Mouse (Mus musculus): ENCODE measurements at regions not wholly inside any gene's neighbourhood (a gene's known extent, or its start where the extent isn't known, plus 50 kb on each side); places are given as distances from the start of the nearest gene placed in this dataset.

- 28% methylated on average over 3 of the region's 3 CpGs for WGBS
- Histone ChIP-seq H3K9ac (replicated peaks; ENCODE audit: low read depth, low read length) (no peak overlapping the region), H3K9me3 (ENCODE audit: control insufficient read depth, low read depth, low read length) (peaks cover 6% of the 10 kb centered on the region; the same call in 1 of the 2 replicates), H3K36me3 (ENCODE audit: control insufficient read depth, insufficient read depth, low read length) (no peaks in the 10 kb centered on the region), H3K4me1 (ENCODE audit: control insufficient read depth, insufficient read depth, low read length) (0 out of 2 replicates have a peak, but pooled peaks cover 7% of the 10 kb centered on the region), H3K27me3 (ENCODE audit: control insufficient read depth, insufficient read depth, low read length) (no peaks in the 10 kb centered on the region), H3K4me2 (replicated peaks; ENCODE audit: low read depth, low read length) (0 out of 2 replicates have a peak overlapping the region, but pooled peaks have one; percentile 7), H3K27ac (ENCODE audit: low read length) (peak overlapping the region; percentile 48; the same call in 1 of the 2 replicates), H3K4me3 (ENCODE audit: low read depth, low read length) (no peak overlapping the region)
- ATAC-seq (ENCODE audit: insufficient number of reproducible peaks, insufficient read depth, low FRiP score, low read depth) = peak; percentile 57; the same call in 1 of the 2 replicates
These were observed 53.4 kb upstream of the Jun start for GRCm38 (mm10) chr4:95105424-95105823.

GRCm38 (mm10) chr4:95105926-95106622 lies 54.1 kb upstream of the Jun start:
- H3K9ac ChIP-seq (replicated peaks; ENCODE audit: low read depth, low read length) = no peak overlapping the region
- peak; percentile 8; the same call in 1 of the 2 replicates for ATAC-seq (ENCODE audit: insufficient number of reproducible peaks, insufficient read depth, low FRiP score, low read depth)
- WGBS = 32% methylated on average over 16 of the region's 16 CpGs

DNA sequence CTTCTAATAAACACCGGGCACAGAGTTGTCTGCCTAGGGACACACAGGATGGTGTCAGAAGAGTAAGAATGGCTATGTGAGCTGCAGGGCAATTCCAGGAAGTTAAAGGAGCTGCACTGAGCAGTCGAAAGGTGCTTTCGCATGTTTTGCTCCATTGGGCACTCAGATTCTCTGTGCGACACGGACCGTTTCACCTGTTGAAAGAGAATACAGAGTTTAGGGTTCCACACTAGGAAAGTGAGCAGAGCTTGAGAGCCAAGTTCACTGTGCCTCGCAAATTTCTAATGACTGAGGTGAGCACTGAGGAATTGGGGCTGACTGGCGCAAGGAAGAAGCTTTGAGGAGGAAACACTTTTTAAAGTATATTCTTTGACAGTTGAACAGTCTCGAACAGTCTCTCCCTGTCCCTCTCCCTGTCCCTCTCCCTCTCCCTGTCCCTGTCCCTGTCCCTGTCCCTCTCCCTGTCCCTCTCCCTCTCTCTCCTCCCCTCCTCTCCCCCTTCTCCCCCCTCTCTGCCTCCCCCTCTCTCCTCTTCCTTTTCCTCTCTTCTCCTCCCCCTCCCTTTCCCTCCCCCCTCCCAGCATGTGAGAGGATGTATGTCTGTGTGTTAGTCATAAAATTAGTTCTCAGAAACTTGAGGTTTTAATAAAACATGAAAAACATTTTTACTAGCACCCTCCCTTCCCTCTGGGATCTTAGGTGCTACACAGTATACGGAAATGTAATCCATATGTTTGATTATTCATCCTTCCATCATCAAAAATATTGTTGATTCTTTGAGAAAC lies 55.1 kb upstream of the Jun start:
- Histone ChIP-seq H3K4me1 (ENCODE audit: control insufficient read depth, insufficient read depth, low read length) (0 out of 2 replicates have a peak, but pooled peaks cover 7% of the 10 kb centered on the region), H3K4me3 (ENCODE audit: low read depth, low read length) (no peak overlapping the region), H3K9me3 (ENCODE audit: control insufficient read depth, low read depth, low read length) (peaks cover under 1% of the 10 kb centered on the region; the same call in 1 of the 2 replicates), H3K27me3 (ENCODE audit: control insufficient read depth, insufficient read depth, low read length) (no peaks in the 10 kb centered on the region), H3K36me3 (ENCODE audit: control insufficient read depth, insufficient read depth, low read length) (no peaks in the 10 kb centered on the region), H3K9ac (replicated peaks; ENCODE audit: low read depth, low read length) (no peak overlapping the region), H3K4me2 (replicated peaks; ENCODE audit: low read depth, low read length) (no peak overlapping the region), H3K27ac (ENCODE audit: low read length) (no peak overlapping the region)
- ATAC-seq (ENCODE audit: insufficient number of reproducible peaks, insufficient read depth, low FRiP score, low read depth) = no peak
- 73% methylated on average over 10 of the region's 10 CpGs for WGBS

More at GRCm38 (mm10) chr4:95105926-95106622, 54.1 kb upstream of the Jun start:
- no peak overlapping the region for H3K4me3 ChIP-seq (ENCODE audit: low read depth, low read length)
- H3K27me3 ChIP-seq (ENCODE audit: control insufficient read depth, insufficient read depth, low read length) = no peaks in the 10 kb centered on the region
- peak overlapping the region; percentile 48; the same call in 1 of the 2 replicates for H3K27ac ChIP-seq (ENCODE audit: low read length)
- H3K9me3 ChIP-seq (ENCODE audit: control insufficient read depth, low read depth, low read length) = peaks cover 6% of the 10 kb centered on the region; the same call in 1 of the 2 replicates
- peak overlapping the region; percentile 7; the same call in 1 of the 2 replicates for H3K4me2 ChIP-seq (replicated peaks; ENCODE audit: low read depth, low read length)
- 0 out of 2 replicates have a peak, but pooled peaks cover 7% of the 10 kb centered on the region for H3K4me1 ChIP-seq (ENCODE audit: control insufficient read depth, insufficient read depth, low read length)
- H3K36me3 ChIP-seq (ENCODE audit: control insufficient read depth, insufficient read depth, low read length) = no peaks in the 10 kb centered on the region

DNA sequence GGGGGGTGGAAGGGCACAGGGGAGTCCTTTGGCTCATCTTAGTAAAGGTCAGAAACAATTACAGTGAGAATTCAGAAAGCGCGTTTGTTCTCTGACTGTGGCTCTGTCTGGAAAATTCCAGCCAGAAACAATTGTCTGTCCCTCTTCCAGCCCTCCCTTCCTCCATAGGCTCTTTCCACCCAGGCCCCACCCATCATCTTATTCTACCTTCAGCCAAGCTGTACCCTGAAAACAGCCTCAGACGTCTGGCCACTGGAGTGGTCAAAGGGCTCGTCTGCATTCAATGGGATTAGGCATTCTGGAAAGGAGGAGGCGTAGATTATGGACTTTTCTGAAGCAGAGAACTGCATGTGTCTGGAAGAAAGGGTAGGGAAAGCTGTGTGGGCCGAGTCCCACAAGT lies 56.8 kb upstream of the Jun start:
- H3K27ac ChIP-seq (ENCODE audit: low read length) = no peak overlapping the region

DNA sequence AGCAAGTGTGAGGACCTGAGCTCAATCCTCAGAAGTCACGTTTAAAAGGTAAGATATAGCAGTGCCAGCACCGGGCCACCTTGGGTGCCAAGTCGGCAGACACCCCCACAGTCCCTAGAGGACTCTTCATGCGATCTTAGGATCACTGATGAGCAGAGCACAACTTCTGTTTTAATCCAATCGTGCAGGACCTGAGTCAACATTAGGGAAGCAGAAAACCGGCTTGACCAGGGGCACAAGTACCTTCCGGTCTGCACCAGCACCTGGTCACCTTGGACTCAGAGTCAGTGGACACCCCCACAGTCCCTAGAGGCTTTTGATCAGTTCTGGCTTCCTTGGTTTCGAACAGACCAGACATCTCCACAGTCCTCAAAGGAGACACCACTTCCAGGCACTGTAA lies 58.8 kb upstream of the Jun start:
- WGBS = 84% methylated on average over 8 of the region's 8 CpGs
- ATAC-seq (ENCODE audit: insufficient number of reproducible peaks, insufficient read depth, low FRiP score, low read depth) = no peak
- Histone ChIP-seq H3K9me3 (ENCODE audit: control insufficient read depth, low read depth, low read length) (no peaks in the 10 kb centered on the region), H3K4me3 (ENCODE audit: low read depth, low read length) (no peak overlapping the region), H3K9ac (replicated peaks; ENCODE audit: low read depth, low read length) (no peak overlapping the region), H3K27ac (ENCODE audit: low read length) (no peak overlapping the region), H3K36me3 (ENCODE audit: control insufficient read depth, insufficient read depth, low read length) (no peaks in the 10 kb centered on the region), H3K4me2 (replicated peaks; ENCODE audit: low read depth, low read length) (no peak overlapping the region), H3K4me1 (ENCODE audit: control insufficient read depth, insufficient read depth, low read length) (0 out of 2 replicates have a peak, but pooled peaks cover 4% of the 10 kb centered on the region), H3K27me3 (ENCODE audit: control insufficient read depth, insufficient read depth, low read length) (no peaks in the 10 kb centered on the region)

More for the DNA sequence above, 56.8 kb upstream of the Jun start:
- H3K9me3 ChIP-seq (ENCODE audit: control insufficient read depth, low read depth, low read length) = no peaks in the 10 kb centered on the region
- WGBS = 79% methylated on average over 6 of the region's 6 CpGs
- H3K27me3 ChIP-seq (ENCODE audit: control insufficient read depth, insufficient read depth, low read length) = no peaks in the 10 kb centered on the region
- no peaks in the 10 kb centered on the region for H3K36me3 ChIP-seq (ENCODE audit: control insufficient read depth, insufficient read depth, low read length)
- H3K4me2 ChIP-seq (replicated peaks; ENCODE audit: low read depth, low read length) = no peak overlapping the region
- no peak overlapping the region for H3K9ac ChIP-seq (replicated peaks; ENCODE audit: low read depth, low read length)
- ATAC-seq (ENCODE audit: insufficient number of reproducible peaks, insufficient read depth, low FRiP score, low read depth) = no peak
- no peak overlapping the region for H3K4me3 ChIP-seq (ENCODE audit: low read depth, low read length)
- 0 out of 2 replicates have a peak, but pooled peaks cover 7% of the 10 kb centered on the region for H3K4me1 ChIP-seq (ENCODE audit: control insufficient read depth, insufficient read depth, low read length)

GRCm38 (mm10) chr4:95117158-95117681 lies 65.2 kb upstream of the Jun start:
- Histone ChIP-seq H3K4me3 (ENCODE audit: low read depth, low read length) (no peak overlapping the region), H3K4me2 (replicated peaks; ENCODE audit: low read depth, low read length) (no peak overlapping the region), H3K27ac (ENCODE audit: low read length) (no peak overlapping the region), H3K4me1 (ENCODE audit: control insufficient read depth, insufficient read depth, low read length) (no peaks in the 10 kb centered on the region), H3K27me3 (ENCODE audit: control insufficient read depth, insufficient read depth, low read length) (no peaks in the 10 kb centered on the region), H3K36me3 (ENCODE audit: control insufficient read depth, insufficient read depth, low read length) (no peaks in the 10 kb centered on the region), H3K9me3 (ENCODE audit: control insufficient read depth, low read depth, low read length) (no peaks in the 10 kb centered on the region), H3K9ac (replicated peaks; ENCODE audit: low read depth, low read length) (no peak overlapping the region)
- WGBS = 57% methylated on average over 5 of the region's 5 CpGs
- ATAC-seq (ENCODE audit: insufficient number of reproducible peaks, insufficient read depth, low FRiP score, low read depth) = no peak

GRCm38 (mm10) chr4:95120876-95121275 lies 68.9 kb upstream of the Jun start:
- WGBS = 90% methylated on average over 1 of the region's 1 CpGs
- H3K36me3 ChIP-seq (ENCODE audit: control insufficient read depth, insufficient read depth, low read length) = no peaks in the 10 kb centered on the region
- no peaks in the 10 kb centered on the region for H3K27me3 ChIP-seq (ENCODE audit: control insufficient read depth, insufficient read depth, low read length)
- no peak overlapping the region for H3K27ac ChIP-seq (ENCODE audit: low read length)
- H3K9ac ChIP-seq (replicated peaks; ENCODE audit: low read depth, low read length) = no peak overlapping the region
- H3K4me3 ChIP-seq (ENCODE audit: low read depth, low read length) = no peak overlapping the region
- no peak overlapping the region for H3K4me2 ChIP-seq (replicated peaks; ENCODE audit: low read depth, low read length)
- no peak for ATAC-seq (ENCODE audit: insufficient number of reproducible peaks, insufficient read depth, low FRiP score, low read depth)
- H3K4me1 ChIP-seq (ENCODE audit: control insufficient read depth, insufficient read depth, low read length) = no peaks in the 10 kb centered on the region
- H3K9me3 ChIP-seq (ENCODE audit: control insufficient read depth, low read depth, low read length) = no peaks in the 10 kb centered on the region

DNA sequence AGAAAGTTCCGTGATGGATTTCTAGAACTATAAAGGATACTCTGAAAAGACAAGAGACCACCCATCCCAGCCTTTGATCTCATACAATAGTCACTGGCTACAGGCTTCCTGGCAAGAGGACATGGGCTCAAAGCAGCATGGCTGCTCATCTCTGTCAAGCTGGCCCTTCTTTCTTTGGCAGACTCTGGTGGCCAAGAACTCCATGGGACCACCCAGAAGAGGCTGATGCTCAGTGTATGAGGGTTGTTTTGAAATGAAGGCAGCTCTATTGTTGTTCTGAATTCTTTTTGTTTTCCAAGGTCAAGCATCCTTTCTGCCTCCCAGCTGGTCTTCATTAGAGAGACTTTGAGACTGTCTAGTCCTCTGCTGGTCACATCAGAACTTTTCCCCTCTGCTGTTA lies 73.3 kb upstream of the Jun start:
- no peak overlapping the region for H3K4me2 ChIP-seq (replicated peaks; ENCODE audit: low read depth, low read length)
- 92% methylated on average over 1 of the region's 1 CpGs for WGBS
- ATAC-seq (ENCODE audit: insufficient number of reproducible peaks, insufficient read depth, low FRiP score, low read depth) = no peak

More for the DNA sequence above, 73.3 kb upstream of the Jun start:
- Histone ChIP-seq H3K27ac (ENCODE audit: low read length) (no peak overlapping the region), H3K27me3 (ENCODE audit: control insufficient read depth, insufficient read depth, low read length) (no peaks in the 10 kb centered on the region), H3K4me1 (ENCODE audit: control insufficient read depth, insufficient read depth, low read length) (no peaks in the 10 kb centered on the region), H3K4me3 (ENCODE audit: low read depth, low read length) (no peak overlapping the region), H3K36me3 (ENCODE audit: control insufficient read depth, insufficient read depth, low read length) (no peaks in the 10 kb centered on the region), H3K9me3 (ENCODE audit: control insufficient read depth, low read depth, low read length) (no peaks in the 10 kb centered on the region), H3K9ac (replicated peaks; ENCODE audit: low read depth, low read length) (no peak overlapping the region)
